Mouse (Mus musculus) small intestine, adult 10 weeks (tissue): ENCODE results near the gene Tex13c2. TPM values are rescaled to one million over a fixed set of nuclear protein-coding genes. Genes with fewer than 3 reads are reported as not detected.

Experiments used
- polyA plus RNA-seq: library from polyadenylated mRNA; stranded (reverse); fragments of 350-450 nt; fragmentation: Illumina TruSeq; extraction: RNeasy Lipid Tissue Mini Kit (QIAGEN cat#74804); gene quantifications from one replicate; pipeline ENCODE4 v1.2.3, GENCODE M21; 2014; ENCODE audit warnings: low replicate concordance

The Tex13c2 gene
- polyA plus RNA-seq, result not detected

GRCm38 (mm10) chrX:42489446-42489845, at the start of gene Tex13c2:
Tex13c2 (plus strand) TSS chrX:42489691.

DNA sequence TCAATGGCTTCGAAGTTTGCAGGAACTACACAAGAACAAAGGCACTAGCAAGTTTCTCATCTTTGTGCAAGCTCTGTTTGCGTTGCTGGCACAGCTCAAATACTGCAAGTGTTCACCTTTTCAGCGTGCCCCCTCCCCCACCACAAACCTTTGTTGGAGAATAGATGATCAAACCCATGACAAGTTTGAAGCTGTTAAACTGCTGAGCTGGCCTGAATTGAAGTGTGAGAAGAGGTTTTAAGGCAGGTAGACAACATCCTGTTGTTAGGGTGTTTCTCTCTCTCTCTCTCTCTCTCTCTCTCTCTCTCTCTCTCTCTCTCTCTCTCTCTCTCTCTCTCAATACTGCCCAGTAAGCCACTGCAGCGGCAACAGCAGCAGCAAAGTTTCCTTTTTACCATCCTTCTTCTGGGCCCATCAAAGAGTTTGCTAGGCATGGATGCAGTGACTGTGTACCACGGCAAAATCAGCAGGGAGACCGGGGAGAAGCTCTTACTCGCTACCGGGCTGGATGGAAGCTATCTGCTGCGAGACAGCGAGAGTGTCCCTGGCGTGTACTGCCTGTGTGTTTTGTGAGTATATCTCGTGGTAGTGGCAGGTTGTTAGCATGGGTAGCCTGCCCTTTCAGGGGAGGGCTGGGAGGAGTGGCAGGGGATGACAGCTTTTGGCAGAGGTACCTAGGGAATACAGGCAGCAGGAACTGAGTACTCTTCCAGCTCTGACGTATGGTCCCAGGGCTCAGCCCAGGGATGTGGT, 13.0 kb downstream of the Tex13c2 start, which contains the start of gene Sh2d1a:
TSS of gene Sh2d1a (plus strand) at position 163 of the 753 bp plus-strand sequence.

Other genes starting within 250 kb of the Tex13c2 start
- not detected for gene Sh2d1a, start 12.8 kb downstream of the Tex13c2 start, polyA plus RNA-seq